Mouse (Mus musculus) CD8-positive naive resting alpha-beta T cell, adult 2 months (primary cell): ENCODE measurements around the gene Srrm4.
A peak's percentile ranks its signal among the peaks of the same experiment; 100 is the strongest.

Experiments used
- DNase-seq, 2 experiments: peaks; one replicate each; pipeline ENCODE4 v3.0.0; 2022; ENCODE audit warnings: low read depth in 2 of 2, low spot score in 2 of 2

Gene Srrm4

DNA sequence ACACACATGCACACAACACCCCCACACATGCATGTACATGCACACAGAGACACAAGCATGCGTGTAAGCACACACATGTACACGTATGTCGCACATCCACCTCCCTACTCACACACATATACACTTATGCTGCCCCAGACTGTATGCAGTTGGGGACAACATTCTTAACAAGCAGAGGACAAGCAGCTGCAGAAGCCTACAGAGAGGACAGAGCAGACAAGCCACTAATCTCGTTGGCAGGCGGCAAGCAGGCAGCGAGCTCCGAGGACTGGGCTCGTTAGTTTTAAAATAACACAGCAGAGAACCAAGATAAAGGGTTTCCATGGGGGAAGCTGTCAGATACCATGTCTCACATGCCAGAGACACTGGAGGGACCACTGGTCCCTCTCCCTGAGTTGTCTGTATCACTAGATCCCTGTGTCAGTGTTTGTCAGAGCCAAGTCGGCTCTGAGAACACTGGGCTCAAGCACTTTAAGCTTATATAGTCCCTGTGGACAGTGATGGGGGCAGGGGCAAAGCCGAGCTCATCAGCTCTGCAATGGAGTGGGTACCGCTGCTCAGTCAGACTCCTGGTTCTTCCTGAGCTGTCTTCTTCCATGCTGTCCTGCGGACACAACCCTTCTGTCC is 99.7 kb downstream of the Srrm4 start:
- DNase-seq, result no peak

DNA sequence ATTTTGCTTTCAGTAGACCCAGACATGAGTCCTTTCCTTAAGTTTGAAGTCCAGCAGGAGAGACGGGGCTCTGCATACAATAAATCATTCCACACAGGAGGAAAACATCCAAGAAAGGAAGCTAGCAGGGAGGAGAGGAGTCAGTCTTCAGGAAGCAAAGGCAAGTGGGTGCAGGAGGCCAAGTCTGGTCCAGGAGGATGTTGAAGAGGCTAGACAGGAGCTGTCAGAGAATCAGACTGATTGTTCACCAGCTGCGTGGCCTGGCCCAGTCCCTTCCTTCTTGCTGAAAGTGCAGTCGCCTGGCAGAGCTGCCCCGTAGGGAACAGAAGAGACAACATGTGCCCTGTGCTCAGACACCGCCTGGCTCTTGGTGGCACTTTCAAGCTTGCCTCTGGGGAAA is 100.8 kb downstream of the Srrm4 start:
- DNase-seq, result no peak

DNA sequence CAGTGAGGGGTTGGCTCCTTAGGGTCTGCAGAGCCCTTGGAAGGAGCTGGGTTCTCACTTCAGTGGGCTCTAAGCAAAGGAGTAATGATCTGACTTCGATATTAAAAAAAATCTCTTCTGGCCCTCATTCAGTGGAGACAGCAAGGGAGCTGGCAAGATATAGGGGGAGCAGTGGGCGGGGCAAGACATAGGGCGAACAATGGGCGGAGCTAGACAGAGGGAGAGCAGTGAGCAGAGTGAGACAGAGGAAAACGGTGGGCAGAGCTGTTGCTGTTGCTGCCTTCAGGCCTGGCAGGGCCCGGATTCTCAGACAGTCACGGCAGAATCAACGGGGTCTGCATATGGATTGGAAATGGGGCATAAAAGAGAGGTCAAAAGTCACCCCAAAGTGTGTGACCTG is 102.0 kb downstream of the Srrm4 start:
- no peak for DNase-seq

DNA sequence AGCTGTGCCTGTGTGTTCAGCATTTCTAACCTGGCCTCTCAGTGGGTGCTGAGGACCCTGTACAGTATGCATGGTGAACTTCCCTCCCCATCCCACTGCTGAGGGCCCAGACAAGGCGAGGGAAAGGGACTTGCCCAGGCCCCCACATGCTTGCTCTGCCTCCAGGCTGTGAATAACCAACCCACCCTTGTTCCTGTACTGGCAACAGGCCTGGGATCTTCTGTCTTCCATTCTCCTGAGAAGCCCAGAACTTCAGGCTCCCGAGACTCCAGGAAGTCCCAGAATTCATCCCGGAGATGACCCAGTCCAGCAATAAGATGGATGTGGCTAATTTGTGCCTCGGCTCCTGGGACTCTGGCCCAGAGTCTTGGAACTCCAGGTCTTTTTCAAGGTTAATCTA is 105.5 kb downstream of the Srrm4 start:
- no peak for DNase-seq

DNA sequence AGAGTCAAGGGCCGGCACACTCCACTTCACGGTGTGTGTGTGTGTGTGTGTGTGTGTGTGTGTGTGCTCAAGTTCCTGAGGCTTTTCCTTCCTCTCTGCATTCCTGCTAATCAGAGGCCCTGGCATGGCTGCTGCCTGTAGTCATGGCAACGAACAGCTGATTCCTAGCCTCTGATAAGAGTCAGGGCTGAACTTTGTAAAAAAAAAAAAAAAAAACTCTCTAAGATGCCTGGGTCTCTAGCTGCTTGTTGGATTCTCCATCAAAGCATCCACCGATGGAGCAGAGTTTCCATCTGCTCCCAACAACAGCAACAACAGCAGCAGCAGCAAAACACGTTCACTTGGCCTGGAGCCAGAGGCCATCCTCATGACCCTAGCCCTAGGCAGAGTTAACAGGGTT is 106.5 kb downstream of the Srrm4 start:
- no peak for DNase-seq

DNA sequence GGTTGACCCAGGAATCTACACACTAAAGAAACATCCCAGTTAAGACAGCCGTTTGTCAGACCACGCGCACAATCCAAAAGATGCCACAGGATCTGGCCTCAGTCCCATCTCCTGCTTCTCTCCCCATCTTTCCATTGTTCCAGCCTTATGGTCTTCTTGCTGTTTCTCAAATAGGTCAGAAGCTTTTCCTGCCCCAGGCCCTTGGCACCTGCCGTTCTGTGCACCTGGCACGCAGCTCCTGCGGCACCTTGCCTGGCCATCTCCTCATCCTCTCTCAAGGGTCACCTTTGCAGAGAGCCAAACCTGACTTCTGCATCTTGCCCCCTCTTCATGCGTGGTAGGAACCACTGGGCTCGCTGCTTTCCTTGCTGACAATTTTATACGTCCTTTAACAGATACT is 107.4 kb downstream of the Srrm4 start:
- no peak for DNase-seq

DNA sequence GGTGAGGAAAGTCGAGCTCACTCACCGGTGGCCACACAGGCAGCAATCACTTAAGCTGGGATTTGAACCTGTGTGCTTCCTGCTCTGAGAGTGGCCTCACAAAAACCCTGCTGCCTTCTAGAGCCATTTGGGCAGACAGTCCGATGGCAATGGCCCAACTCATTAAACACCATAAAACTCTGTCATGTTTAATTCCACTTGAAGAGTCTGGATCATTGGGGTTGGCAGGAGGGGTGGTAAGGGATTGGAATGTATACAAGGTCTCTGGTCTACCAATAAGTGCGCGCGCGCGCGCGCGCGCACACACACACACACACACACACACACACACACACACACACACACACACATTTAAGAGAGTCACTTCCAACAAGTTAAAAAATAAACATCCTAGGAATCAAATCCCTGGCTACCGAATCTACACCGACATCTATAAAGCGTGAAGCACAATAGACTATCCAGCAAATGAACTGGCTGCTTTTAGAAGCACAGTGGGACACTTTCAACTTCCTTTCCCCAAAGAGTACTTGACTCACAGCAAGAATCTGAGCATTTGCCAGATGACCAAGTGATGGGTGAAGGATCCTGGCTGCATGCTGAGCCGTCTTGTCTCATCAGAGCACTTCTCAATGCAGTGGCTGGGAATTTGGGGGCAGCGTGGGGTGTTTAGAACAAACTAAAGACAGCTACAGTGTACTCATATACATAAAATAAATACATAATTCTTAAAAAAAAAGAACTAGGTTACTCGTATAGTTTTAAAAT is 112.8 kb downstream of the Srrm4 start:
- no peak for DNase-seq

DNA sequence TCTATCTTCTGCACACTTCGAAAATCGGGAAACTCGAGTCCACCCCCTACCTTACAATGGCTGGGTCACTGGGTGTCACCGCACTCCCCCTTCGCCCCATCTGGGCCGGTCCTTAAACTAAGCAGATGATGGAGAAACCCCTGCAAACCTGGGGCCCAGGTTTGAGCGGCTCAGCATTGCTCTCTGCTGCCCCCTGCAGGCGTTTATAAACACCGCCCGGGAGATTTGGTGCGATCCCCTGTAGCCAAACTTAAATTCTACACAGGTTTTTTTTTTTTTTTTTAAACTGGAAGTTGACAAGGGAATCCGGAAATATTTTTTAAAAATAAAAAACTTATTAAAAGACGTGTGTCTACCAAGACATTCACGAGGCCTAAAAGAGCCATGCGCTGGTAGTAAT is 115.6 kb downstream of the Srrm4 start:
- peak in 1 of 2 experiments; percentile 1 for DNase-seq

DNA sequence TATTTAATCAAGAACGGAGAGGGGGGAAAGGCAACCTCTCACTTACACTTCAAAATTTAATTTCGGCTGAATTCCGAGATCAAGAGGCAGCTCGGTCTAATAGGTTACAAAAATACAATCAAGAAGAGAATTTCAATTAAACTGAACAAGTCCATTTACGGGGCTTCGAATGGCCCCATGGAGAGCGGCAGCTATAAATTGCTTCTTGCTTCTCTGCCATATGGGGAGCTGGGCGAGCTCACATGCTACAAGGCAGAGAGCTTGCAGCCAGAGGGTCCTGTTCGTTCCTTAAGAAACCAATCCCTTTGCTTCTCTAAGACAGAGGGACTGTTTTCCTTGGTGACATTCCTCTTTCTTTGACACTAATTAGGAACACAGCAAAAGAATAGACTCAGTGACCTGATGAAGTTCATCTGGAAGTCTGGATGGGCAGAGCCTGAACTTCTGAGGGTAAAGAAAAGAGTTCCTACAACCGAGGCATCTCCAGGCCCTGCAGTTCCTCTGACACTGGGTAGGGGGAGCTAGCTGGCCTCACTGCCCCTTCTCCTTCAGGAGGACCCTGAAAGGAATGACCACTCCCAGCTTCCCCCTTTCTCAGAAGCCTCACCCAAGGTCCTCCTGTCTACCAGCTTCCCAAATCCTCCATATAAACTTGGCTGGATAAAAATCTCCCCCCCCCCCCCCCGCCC is 130.1 kb downstream of the Srrm4 start:
- no peak for DNase-seq

DNA sequence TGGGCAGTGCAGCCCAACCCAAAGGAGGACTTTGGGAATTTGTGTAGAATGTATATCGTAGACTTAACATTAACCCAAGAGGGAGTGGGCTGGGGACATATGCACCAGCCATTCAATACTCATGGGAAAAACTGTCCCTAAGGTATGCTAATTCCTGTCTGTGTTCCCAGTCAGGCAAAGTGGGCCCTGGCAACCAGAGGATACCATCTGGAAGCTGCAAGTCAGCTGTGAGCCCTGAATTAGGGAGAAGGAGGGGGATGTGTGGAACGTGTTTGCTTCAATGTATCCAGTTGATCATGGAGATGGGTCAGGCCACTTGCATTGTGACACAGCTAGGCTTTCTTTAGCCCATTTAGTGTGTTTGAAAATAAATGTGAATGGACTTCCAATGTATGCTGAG is 131.6 kb downstream of the Srrm4 start:
- no peak for DNase-seq

DNA sequence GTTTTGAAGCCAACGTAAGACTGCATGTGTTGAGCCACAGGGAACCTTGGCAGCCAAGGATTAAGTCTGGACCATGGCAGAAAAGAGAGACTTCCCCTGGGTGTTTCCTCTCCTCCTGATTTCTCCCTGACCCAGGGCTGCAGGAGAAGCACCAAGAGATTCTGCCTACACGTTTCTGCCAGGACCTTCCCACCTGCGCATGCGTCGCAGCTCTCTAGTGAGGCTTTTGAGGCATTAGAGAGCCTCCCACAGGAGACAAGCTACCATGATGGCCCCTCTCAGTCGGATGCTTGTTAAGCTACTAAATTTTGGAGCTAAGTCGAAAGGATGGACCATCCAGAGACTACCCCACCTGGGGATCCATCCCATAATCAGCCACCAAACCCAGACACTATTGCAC is 133.8 kb downstream of the Srrm4 start:
- no peak for DNase-seq

DNA sequence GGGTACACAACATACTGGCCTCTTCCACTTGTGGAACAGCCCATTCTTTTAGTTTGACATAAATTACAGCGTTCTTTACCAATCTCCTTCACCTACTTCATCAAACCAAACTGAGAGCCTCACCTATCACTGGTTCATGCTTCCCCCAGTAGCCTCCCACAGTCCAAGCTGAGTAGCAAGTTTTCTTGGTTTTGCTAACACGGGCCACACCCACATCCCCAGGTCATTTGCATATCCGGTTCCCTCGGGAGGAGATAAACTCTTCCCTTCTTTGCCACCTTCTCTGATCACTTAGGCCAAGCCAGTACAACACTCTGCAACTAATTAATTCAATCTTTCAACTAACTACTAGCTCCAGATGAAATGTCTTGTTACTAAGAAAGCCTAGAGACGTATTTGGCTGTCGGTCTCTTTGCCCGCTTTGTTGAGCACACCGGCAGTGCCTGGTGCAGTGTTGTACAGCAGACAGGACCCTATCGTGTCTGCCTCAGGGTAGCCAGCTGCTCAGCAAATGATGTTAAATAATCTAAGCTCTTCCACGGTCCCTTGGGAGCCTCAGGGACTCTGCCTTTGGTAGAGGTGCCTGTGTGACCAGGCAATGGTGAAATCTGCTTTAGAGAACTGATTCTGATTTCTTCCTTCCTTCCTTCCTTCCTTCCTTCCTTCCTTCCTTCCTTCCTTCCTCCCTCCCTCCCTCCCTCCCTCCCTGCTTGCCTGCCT is 134.7 kb downstream of the Srrm4 start:
- DNase-seq, result no peak

DNA sequence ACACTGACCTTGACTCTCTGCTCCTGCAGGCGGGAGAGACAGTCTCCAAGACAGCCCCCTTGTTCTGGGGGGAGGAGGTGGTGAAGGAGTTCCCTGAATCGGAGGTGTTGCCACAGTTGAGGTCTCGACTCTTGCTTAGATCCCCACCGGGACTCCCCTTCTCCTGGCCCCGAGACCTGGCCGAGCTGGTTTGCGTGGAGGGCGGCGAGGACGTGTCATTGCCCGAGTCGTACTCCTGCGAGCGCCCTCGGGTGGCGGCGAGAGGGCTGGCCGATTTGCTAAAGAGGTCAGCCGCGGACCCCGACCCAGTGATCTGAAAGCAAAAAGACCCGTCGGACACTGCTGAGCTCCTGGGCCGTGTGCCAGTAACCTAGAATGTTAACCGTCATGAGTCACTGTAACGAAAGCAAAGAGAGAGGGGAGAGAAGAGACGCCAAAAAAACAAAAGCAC is 138.2 kb downstream of the Srrm4 start:
- DNase-seq, result no peak

DNA sequence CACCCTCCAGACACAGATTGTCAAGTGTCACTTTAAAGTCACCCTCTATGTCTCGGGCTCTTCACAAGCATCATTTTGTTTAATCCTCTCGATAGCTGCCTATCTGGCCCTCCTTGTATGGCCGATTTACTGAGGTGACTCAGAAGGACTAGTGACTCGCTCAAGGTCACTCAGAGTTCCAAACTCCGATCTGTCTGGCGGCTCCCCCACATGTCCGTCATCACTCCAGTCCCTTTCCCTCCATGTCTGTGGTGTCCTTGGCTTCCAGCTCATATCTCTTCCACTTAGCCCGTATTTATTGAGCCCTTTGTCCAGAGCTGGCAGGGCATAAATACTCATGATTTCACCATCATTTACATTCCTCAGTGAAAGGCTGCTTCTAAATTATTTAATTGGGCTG is 140.7 kb downstream of the Srrm4 start:
- DNase-seq, result no peak

DNA sequence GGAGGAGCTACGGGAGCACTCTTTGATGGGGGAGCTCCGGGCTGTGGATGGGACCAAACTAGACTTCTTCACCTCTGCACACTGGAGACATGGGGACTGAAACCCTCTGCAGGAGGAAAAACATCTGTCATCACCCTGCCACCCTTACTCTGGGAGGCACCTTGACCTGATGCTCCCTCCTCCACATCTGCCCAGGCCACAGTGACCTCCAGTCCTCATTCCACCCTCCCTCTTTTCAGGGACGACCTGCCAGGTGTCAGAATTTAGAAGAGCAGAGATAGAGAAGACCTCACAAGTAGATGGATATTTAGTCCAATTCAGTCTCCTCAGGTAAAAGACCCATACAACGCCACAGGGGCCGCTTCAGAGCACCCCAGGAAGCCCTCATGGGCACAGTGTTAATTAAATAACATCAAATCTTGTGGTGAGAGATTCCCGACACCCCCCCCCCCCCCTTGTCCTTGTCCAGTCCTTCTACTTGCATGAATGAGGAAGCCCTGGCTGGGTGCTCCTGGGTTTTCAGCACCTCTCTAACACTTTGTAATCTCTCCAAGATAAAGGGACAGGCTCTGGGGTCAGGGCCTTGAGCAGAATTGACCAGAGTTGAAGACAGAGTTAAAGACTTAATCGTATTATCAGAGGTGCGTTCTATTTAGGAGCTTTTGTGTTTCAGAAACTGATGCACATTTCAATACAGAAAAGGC is 141.9 kb downstream of the Srrm4 start:
- DNase-seq, result no peak

DNA sequence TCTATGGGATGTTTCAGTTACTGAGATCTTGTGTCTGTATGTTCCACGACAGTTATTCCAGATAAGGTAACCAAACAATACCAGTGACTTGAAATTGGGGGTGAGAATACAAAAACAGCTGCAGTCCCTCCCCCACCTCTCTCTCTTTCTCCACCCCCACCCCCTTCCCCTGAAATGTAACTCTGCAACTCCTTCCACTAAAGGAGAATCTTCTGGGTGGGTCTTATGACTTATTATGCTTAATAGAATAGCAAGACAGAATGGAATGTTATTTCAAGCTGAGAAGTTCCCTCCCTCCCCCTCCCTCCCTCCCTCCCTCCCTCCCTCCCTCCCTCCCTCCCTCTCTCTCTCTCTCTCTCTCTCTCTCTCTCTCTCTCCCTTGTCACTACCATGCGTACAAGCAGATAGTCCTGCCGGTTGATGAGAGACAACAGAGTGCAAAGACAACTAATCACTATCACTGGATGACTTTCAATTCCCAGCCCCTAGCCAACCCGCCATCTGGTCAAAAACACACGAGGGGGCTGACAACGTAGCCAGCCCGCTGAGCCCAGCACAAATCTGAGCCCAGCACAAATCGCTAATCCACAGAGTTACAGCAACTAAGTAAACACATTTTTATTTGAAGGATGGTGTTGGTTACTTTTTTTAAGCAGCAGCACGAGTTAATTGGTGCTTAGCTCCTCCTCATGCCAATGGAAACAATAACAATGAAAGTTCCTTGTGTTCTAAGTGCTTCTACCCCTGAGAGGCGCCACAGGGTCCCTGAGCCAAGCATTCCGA is 143.0 kb downstream of the Srrm4 start:
- no peak for DNase-seq

DNA sequence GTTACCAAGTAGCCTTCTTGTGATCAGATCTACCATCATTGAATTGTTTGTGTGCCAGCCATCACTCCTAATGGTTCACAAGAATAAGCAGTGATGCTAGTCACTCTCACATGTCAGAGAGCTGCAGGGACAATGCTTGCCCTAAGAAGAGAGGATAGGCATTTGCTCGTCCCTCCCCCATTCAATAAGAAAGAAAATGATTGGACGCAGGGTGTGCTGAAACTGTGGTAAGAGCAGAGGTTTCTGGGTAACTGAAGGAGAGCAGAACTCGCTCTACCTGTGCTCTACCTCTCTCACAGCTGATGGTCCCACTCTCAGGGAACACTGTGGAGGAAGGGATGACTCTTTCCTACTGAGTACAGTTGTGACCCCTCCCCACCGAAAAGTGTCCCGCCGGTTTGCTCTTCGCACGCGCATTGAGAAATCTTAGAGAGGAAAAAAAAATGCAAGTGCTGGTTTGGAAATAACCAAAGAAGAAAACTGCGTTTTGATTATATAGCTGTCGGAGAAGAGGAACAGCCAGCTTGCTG is 143.7 kb downstream of the Srrm4 start:
- no peak for DNase-seq

DNA sequence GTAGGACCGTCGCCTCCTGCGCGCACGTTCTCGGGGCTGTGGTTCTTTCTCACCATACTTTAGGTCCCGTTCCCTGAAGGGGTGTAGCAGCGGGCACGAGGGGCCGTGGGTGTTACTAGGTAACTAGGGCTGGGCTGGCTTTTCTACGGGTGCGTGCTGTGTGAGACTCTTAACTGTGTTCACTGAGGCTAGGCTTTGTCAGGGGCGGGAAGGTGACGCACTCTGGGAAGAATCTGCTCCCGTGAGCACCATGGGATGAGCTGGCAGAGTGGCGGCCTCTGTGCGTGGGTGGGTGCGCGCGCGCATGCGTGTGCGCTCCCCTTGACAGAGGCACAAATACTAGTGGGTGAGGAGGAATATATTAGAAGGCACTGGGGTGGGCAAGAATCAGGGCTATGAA is 145.1 kb downstream of the Srrm4 start:
- DNase-seq, result no peak

DNA sequence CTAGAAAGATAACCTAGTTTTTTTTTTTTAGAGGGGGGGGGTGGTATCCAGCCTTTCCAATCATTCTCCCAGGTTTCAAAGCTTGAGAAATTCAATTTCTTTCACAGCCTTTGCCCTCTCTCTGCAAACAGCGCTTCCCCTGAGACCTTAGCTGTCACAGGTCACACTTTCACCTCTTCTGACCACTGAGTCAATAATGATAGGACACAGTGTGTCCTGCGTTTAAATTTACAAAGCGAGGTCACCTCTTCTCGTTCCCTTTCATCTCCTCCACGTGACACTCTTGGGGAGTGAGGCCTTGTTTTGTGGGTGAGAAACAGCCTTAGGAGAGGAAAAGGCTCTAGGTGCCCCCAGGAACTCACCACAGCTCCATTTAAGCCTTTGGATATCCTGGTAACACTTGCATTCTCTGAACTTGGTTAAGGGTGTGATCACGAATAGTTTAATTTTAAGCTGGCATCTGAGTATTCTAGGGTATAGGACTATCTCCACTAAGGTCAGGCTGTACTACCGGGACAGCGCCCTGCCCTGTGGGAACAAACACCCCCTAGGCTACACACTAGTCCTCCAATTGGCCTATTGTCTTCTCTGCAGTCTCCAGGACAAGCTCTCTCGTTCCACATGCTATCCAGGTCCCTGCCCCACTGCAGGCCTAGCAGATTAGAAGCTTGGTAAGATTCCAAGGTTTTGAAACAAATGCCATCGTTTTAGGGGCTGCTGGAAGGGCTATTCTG is 145.8 kb downstream of the Srrm4 start:
- no peak for DNase-seq
